Mouse (Mus musculus): ENCODE data around the gene Mrps15. TPM values are rescaled to one million over a fixed set of nuclear protein-coding genes. Genes with fewer than 3 reads are reported as not detected.
"Not testable (repeated sequence)": the region's sequence is repeated elsewhere in the genome, so short reads cannot be mapped to it uniquely, and the experiment has no call there.

Mrps15 gene
- polyA plus RNA-seq, 1 experiment from 2014 or later, result 129 TPM

DNA sequence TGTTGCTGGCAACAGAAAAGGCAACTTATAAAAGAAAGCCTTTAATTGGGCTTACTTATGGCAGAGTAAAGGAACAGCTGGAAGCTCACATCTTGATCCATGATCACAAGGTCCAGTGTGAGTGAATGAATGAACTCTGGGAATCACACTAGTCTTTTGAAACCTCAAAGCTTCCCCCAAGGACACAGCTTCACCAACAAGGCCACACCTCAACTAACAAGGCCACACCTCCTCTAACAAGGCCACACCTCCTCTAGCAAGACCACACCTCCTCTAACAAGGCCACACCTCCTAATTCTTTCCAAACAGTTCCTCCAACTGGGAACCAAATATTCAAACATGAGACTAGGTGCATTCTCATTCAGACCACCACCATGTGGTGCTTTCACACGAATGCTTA, 34.9 kb downstream of the Mrps15 start:
- no peak overlapping the region for H3K9ac ChIP-seq
- no peak overlapping the region for H3K4me2 ChIP-seq
- peaks cover 4% of the 10 kb centered on the region; the same call in 1 of the 2 replicates for H3K4me1 ChIP-seq
- no peak for ATAC-seq (ENCODE audit: extremely low read depth, insufficient number of reproducible peaks, low FRiP score, low TSS enrichment)
- 92% methylated on average over 1 of the region's 1 CpGs for WGBS
- no peaks in the 10 kb centered on the region for H3K9me3 ChIP-seq
- H3K27me3 ChIP-seq (replicated peaks), result no peaks in the 10 kb centered on the region
- H3K36me3 ChIP-seq, result peaks cover 4% of the 10 kb centered on the region; the same call in 1 of the 2 replicates
- H3K4me3 ChIP-seq, result no peak overlapping the region
- H3K27ac ChIP-seq (replicated peaks), result no peak overlapping the region

DNA sequence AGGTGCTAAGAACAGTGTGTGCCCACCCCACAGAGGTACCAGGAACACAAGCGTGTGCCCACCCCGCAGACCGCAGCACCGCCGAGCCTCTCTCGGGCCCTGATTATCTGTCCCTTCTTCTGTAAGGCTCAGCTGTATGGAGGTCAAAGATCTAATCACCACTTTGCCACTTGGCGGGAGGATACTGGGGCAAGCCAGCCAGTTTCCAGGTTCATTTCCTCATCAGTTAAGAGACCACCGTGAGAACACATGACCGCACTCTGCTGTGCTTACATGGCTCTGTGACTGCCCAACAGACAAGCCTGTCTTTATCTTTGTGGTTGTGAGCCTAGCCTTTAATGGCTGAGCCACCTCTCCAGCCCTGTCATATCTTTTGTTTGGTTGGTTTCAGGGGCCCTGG, 36.3 kb downstream of the Mrps15 start:
- Histone ChIP-seq H3K4me3 (no peak overlapping the region), H3K36me3 (peaks cover 4% of the 10 kb centered on the region; the same call in 1 of the 2 replicates), H3K9ac (no peak overlapping the region), H3K4me1 (peaks cover 4% of the 10 kb centered on the region; the same call in 1 of the 2 replicates), H3K4me2 (no peak overlapping the region), H3K9me3 (no peaks in the 10 kb centered on the region), H3K27ac (replicated peaks) (no peak overlapping the region), H3K27me3 (replicated peaks) (no peaks in the 10 kb centered on the region)
- 72% methylated on average over 9 of the region's 9 CpGs for WGBS
- ATAC-seq (ENCODE audit: extremely low read depth, insufficient number of reproducible peaks, low FRiP score, low TSS enrichment), result no peak

DNA sequence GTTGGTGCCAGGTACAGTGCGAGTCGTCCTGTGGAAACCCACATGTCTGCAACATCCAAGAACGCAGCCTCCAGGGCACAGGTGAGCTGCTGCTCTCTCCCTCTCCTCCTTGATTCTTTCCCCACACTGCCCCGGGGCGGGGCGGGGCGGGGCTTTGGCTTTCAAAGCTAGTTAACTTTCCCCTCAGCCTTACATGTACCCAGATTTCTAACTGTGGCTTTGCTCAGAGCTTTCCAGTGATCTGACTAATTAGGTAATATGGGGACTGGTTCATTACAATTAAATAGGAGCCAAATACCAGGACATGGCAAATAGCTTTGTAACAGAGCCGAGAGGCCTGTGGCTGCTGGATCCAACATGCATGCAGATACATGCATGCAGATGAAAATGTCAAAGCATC, 37.7 kb downstream of the Mrps15 start:
- Histone ChIP-seq H3K4me1 (peaks cover 4% of the 10 kb centered on the region; the same call in 1 of the 2 replicates), H3K27me3 (replicated peaks) (no peaks in the 10 kb centered on the region), H3K4me3 (no peak overlapping the region), H3K9me3 (no peaks in the 10 kb centered on the region), H3K9ac (no peak overlapping the region), H3K27ac (replicated peaks) (no peak overlapping the region), H3K36me3 (peaks cover 4% of the 10 kb centered on the region; the same call in 1 of the 2 replicates), H3K4me2 (no peak overlapping the region)
- WGBS, result 65% methylated on average over 8 of the region's 8 CpGs
- no peak for ATAC-seq (ENCODE audit: extremely low read depth, insufficient number of reproducible peaks, low FRiP score, low TSS enrichment)

- no peak overlapping the region for H3K4me3 ChIP-seq
These were observed 39.4 kb downstream of the Mrps15 start for GRCm38 (mm10) chr4:126085996-126086576.

GRCm38 (mm10) chr4:126090101-126090847, 43.5 kb downstream of the Mrps15 start:
- H3K9me3 ChIP-seq, result no peaks in the 10 kb centered on the region
- peaks cover 4% of the 10 kb centered on the region; the same call in 1 of the 2 replicates for H3K4me1 ChIP-seq
- H3K27ac ChIP-seq (replicated peaks), result no peak overlapping the region
- no peaks in the 10 kb centered on the region for H3K36me3 ChIP-seq
- H3K4me3 ChIP-seq, result no peak overlapping the region
- no peak for ATAC-seq (ENCODE audit: extremely low read depth, insufficient number of reproducible peaks, low FRiP score, low TSS enrichment)
- no peaks in the 10 kb centered on the region for H3K27me3 ChIP-seq (replicated peaks)
- WGBS, result 67% methylated on average over 7 of the region's 7 CpGs
- no peak overlapping the region for H3K4me2 ChIP-seq
- no peak overlapping the region for H3K9ac ChIP-seq

More at GRCm38 (mm10) chr4:126085996-126086576, 39.4 kb downstream of the Mrps15 start:
- Histone ChIP-seq H3K27ac (replicated peaks) (no peak overlapping the region; the same call in 1 of the 2 replicates), H3K4me2 (no peak overlapping the region), H3K36me3 (peaks cover 4% of the 10 kb centered on the region; the same call in 1 of the 2 replicates), H3K27me3 (replicated peaks) (no peaks in the 10 kb centered on the region), H3K9ac (0 out of 2 replicates have a peak overlapping the region, but pooled peaks have one; percentile 26), H3K4me1 (peaks cover 4% of the 10 kb centered on the region; the same call in 1 of the 2 replicates), H3K9me3 (no peaks in the 10 kb centered on the region)
- 30% methylated on average over 7 of the region's 7 CpGs for WGBS
- peak; percentile 67; the same call in 1 of the 2 replicates for ATAC-seq (ENCODE audit: extremely low read depth, insufficient number of reproducible peaks, low FRiP score, low TSS enrichment)

GRCm38 (mm10) chr4:126090848-126091124, 44.1 kb downstream of the Mrps15 start:
- Histone ChIP-seq H3K27ac (replicated peaks) (no peak overlapping the region), H3K36me3 (no peaks in the 10 kb centered on the region), H3K9me3 (no peaks in the 10 kb centered on the region), H3K4me1 (peaks cover 4% of the 10 kb centered on the region; the same call in 1 of the 2 replicates), H3K9ac (no peak overlapping the region), H3K4me3 (no peak overlapping the region), H3K4me2 (no peak overlapping the region), H3K27me3 (replicated peaks) (no peaks in the 10 kb centered on the region)
- 66% methylated on average over 4 of the region's 4 CpGs for WGBS
- no peak for ATAC-seq (ENCODE audit: extremely low read depth, insufficient number of reproducible peaks, low FRiP score, low TSS enrichment)

DNA sequence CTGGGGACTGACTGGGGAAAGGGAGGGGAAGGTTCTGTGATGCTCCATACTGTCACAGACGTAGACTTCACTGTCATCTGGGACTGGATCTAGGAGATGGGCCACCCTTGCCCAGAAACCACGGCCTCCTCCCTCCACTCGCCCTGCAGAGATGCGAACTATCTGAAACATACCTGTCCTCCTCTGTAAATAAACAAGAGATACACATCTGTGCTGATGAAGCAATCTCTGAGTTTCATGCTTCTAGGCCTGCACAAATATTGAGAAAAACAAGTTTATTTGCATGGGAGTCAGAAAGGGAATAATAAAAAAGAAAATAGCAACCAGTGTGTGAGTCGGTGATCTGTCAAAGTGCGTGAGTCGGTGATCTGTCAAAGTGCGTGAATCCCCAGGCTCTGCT, 45.1 kb downstream of the Mrps15 start:
- Histone ChIP-seq H3K27me3 (replicated peaks) (no peaks in the 10 kb centered on the region), H3K36me3 (no peaks in the 10 kb centered on the region), H3K9me3 (no peaks in the 10 kb centered on the region), H3K4me2 (no peak overlapping the region), H3K9ac (no peak overlapping the region), H3K4me1 (peaks cover under 1% of the 10 kb centered on the region), H3K27ac (replicated peaks) (no peak overlapping the region), H3K4me3 (no peak overlapping the region)
- ATAC-seq (ENCODE audit: extremely low read depth, insufficient number of reproducible peaks, low FRiP score, low TSS enrichment), result no peak
- 75% methylated on average over 8 of the region's 8 CpGs for WGBS

DNA sequence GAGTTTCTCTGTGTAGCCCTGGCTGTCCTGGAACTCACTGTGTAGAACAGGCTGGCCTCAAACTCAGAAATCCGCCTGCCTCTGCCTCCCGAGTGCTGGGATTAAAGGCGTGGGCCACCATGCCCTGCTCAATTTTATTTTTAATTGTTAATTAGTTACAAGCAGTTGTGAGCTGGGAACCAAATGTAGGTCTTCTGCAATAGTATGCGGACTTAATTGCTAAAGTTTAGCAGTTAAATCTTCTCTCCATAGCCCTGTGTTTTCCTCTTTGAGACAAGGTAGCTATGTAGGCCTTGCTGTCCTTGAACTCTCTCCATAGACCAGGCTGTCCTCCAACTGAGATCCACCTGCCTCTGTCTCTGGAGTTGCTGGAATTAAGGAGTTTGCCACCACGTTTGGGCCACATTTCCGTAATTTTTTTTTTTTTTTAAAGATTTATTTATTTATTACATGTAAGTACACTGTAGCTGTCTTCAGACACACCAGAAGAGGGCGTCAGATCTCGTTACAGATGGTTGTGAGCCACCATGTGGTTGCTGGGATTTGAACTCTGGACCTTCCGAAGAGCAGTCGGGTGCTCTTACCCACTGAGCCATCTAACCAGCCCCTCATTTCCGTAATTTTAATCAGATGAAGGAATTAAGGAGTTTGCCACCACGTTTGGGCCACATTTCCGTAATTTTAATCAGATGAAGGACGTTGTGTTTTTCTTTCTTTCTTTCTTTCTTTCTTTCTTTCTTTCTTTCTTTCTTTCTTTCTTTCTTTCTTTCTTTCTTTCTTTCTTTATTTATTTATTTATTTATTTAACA, 49.1 kb downstream of the Mrps15 start:
- Histone ChIP-seq H3K4me1 (peaks cover 40% of the 10 kb centered on the region), H3K4me2 (peak overlapping the region; percentile 80), H3K4me3 (peak overlapping the region; percentile 82), H3K36me3 (peaks cover 16% of the 10 kb centered on the region)
- not testable (repeated sequence) for ATAC-seq (ENCODE audit: extremely low read depth, insufficient number of reproducible peaks, low FRiP score, low TSS enrichment); H3K9me3 ChIP-seq; H3K27me3 ChIP-seq (replicated peaks); H3K9ac ChIP-seq; H3K27ac ChIP-seq (replicated peaks)
- 52% methylated on average over 14 of the region's 14 CpGs for WGBS

GRCm38 (mm10) chr4:126096464-126097111, 49.9 kb downstream of the Mrps15 start, which contains the start of gene Lsm10:
Gene Lsm10, plus strand, starts transcription at chr4:126096623.
- H3K9me3 ChIP-seq, result no peaks in the 10 kb centered on the region
- H3K9ac ChIP-seq, result peak within 1 kb of the TSS; percentile 88
- no peaks in the 10 kb centered on the region for H3K27me3 ChIP-seq (replicated peaks)
- peak within 1 kb of the TSS; percentile 80 for H3K4me2 ChIP-seq
- peak within 1 kb of the TSS; percentile 82 for H3K4me3 ChIP-seq
- peak; percentile 96 for ATAC-seq (ENCODE audit: extremely low read depth, insufficient number of reproducible peaks, low FRiP score, low TSS enrichment)
- peaks cover 19% of the 10 kb centered on the region for H3K36me3 ChIP-seq
- peaks cover 44% of the 10 kb centered on the region for H3K4me1 ChIP-seq
- 2% methylated on average over 37 of the region's 37 CpGs for WGBS
- peak within 1 kb of the TSS; percentile 73 for H3K27ac ChIP-seq (replicated peaks)

DNA sequence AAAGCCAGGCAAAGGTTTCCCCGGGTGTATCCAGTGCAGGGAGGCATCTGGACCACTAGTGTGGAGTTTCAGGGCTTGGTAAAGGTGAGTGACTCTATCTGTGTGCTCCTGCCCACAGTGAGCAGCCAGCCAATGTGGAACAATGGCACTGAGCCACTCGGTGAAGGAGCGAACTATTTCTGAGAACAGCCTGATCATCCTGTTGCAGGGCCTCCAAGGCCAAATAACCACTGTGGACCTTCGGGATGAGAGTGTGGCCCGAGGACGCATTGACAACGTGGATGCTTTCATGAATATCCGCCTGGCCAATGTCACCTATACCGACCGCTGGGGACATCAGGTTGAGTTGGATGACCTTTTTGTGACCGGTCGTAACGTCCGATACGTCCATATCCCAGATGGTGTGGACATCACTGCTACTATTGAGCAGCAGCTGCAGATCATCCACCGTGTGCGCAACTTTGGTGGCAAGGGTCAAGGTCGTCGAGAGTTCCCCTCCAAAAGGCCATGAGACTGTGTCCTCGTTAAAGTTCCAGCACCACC, 51.1 kb downstream of the Mrps15 start:
- no peak for ATAC-seq (ENCODE audit: extremely low read depth, insufficient number of reproducible peaks, low FRiP score, low TSS enrichment)
- Histone ChIP-seq H3K4me2 (peak overlapping the region; percentile 80; the same call in 1 of the 2 replicates), H3K27me3 (replicated peaks) (no peaks in the 10 kb centered on the region), H3K4me3 (peak overlapping the region; percentile 82; the same call in 1 of the 2 replicates), H3K36me3 (peaks cover 21% of the 10 kb centered on the region), H3K9me3 (no peaks in the 10 kb centered on the region), H3K9ac (no peak overlapping the region), H3K27ac (replicated peaks) (no peak overlapping the region), H3K4me1 (peaks cover 56% of the 10 kb centered on the region)
- 89% methylated on average over 20 of the region's 20 CpGs for WGBS
